Mouse (Mus musculus): Measurements from ENCODE around the gene Cops2.

DNA sequence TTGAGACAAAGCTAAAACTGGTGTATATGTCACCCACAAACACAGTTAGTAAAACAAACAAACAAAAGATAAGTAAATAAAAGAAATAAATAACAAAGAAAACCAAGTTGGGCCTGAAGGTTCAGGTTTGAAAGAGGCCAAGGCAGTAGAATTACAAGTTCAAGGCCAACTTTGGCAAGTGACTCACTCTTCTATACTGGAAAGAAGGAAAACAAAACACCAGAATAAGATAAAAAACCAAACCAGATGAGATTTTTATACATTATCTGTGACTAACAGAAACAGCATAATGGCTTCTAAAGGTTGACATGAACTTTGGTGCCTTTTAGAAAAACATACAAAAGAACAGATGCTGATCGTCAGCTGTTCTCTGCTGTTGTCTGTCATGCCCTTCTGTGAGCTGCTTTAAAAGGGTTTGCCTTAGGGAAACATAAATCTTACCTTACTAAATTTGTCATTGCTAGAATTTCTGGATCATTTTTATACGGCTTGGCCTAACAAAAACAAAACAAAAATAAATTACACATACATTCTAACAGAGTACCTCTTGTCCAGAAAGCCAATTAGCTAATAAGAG is 20.1 kb downstream of the Cops2 start:
- TF ChIP-seq POLR2A (IDR thresholded peaks at IDR 0.05; ENCODE audit: extremely low read depth, insufficient read depth, low read length), result no peak
- no peak for TF ChIP-seq CTCF (IDR thresholded peaks at IDR 0.05; ENCODE audit: low read depth, low read length)
